Mouse (Mus musculus) stomach, postnatal 0 days (tissue): Measurements from ENCODE around the gene Rimbp2. TPM values are rescaled to one million over a fixed set of nuclear protein-coding genes. Genes with fewer than 3 reads are reported as not detected.

Experiments used
- ATAC-seq: fragments of 200-750 bp; cut with Nextera tagmentation; 2 replicates; pipeline ENCODE4 v1.8.0; 2017; ENCODE audit not compliant: low FRiP score, low TSS enrichment
- DNase-seq: peaks from one replicate; pipeline ENCODE4 v3.0.0-alpha.2; 2016; ENCODE audit warnings: low spot score
- H3K27ac ChIP-seq: fragments of 300-500 bp; sonication (generic); replicated peaks from 2 replicates; pipeline ENCODE4 v1.5.1; 2014; ENCODE audit warnings: mild to moderate bottlenecking, control low read depth
- H3K27me3 ChIP-seq: fragments of 300-500 bp; sonication (generic); 2 replicates; pipeline ENCODE4 v1.6.1; 2014; ENCODE audit warnings: low read length; ENCODE audit not compliant: control insufficient read depth, insufficient read depth
- H3K36me3 ChIP-seq: fragments of 300-500 bp; sonication (generic); 2 replicates; pipeline ENCODE4 v1.6.1; 2014; ENCODE audit warnings: low read length, mixed read lengths; ENCODE audit not compliant: control insufficient read depth, insufficient read depth
- H3K4me1 ChIP-seq: fragments of 300-500 bp; sonication (generic); replicated peaks from 2 replicates; pipeline ENCODE4 v1.6.1; 2014; ENCODE audit warnings: antibody characterized with exemption; ENCODE audit not compliant: control insufficient read depth, insufficient read depth
- H3K4me2 ChIP-seq: fragments of 300-500 bp; sonication (generic); replicated peaks from 2 replicates; pipeline ENCODE4 v1.6.1; 2014; ENCODE audit warnings: low read depth, mild to moderate bottlenecking, control low read depth, moderate library complexity
- H3K4me3 ChIP-seq: fragments of 300-500 bp; sonication (generic); 2 replicates; pipeline ENCODE4 v1.5.1; 2014; ENCODE audit warnings: low read depth, low read length, control low read depth
- H3K9ac ChIP-seq: fragments of 300-500 bp; sonication (generic); 2 replicates; pipeline ENCODE4 v1.6.1; 2014; ENCODE audit warnings: mild to moderate bottlenecking, low read length, control low read depth, mixed read lengths
- H3K9me3 ChIP-seq: fragments of 300-500 bp; sonication (generic); 2 replicates; pipeline ENCODE4 v1.6.1; 2016; ENCODE audit warnings: low read length; ENCODE audit not compliant: control insufficient read depth
- CTCF ChIP-seq: IDR thresholded peaks from 2 replicates; pipeline ENCODE4 v1.5.1; 2016; ENCODE audit warnings: antibody characterized with exemption, low read depth, mild to moderate bottlenecking, moderate library complexity
- EP300 ChIP-seq: optimal IDR thresholded peaks from 2 replicates; pipeline ENCODE3; 2016; ENCODE audit warnings: antibody characterized with exemption
- WGBS: fragments of 180-500 bp; shearing (Covaris S2); extraction: QIAGEN DNeasy Blood & Tissue Kit; methylation state at CpG from one replicate; pipeline ENCODE4 v1.1.7; 2014; 5-methylcytosine and 5-hydroxymethylcytosine counted together
- polyA plus RNA-seq: library from polyadenylated mRNA; unstranded; fragments of >200 nt; fragmentation: Nextera tagmentation; extraction: Ambion mirVana; gene quantifications from 2 replicates; pipeline ENCODE4 v1.2.1, GENCODE M21; 2015

The Rimbp2 gene
- polyA plus RNA-seq, 1 experiment from 2014 or later, result 0.17 TPM

GRCm38 (mm10) chr5:128715171-128715570 is 238.1 kb downstream of the Rimbp2 start:
- H3K27ac ChIP-seq, result no peak overlapping the region
- no peak overlapping the region for H3K4me2 ChIP-seq
- TF ChIP-seq CTCF (no peak), EP300 (no peak)
- no peaks in the 10 kb centered on the region for H3K9me3 ChIP-seq
- ATAC-seq (no peak), DNase-seq (no peak)
- no peaks in the 10 kb centered on the region for H3K4me1 ChIP-seq
- no peak overlapping the region for H3K9ac ChIP-seq
- 76% methylated on average over 16 of the region's 16 CpGs for WGBS
- H3K4me3 ChIP-seq, result no peak overlapping the region
- H3K27me3 ChIP-seq, result no peaks in the 10 kb centered on the region
- H3K36me3 ChIP-seq, result no peaks in the 10 kb centered on the region

GRCm38 (mm10) chr5:128711847-128712246 is 241.4 kb downstream of the Rimbp2 start:
- no peaks in the 10 kb centered on the region for H3K27me3 ChIP-seq
- no peaks in the 10 kb centered on the region for H3K4me1 ChIP-seq
- H3K4me2 ChIP-seq, result no peak overlapping the region
- ATAC-seq (no peak), DNase-seq (no peak)
- 76% methylated on average over 6 of the region's 6 CpGs for WGBS
- peak; percentile 63 for TF ChIP-seq CTCF
- TF ChIP-seq EP300, result no peak
- H3K4me3 ChIP-seq, result no peak overlapping the region
- no peak overlapping the region for H3K9ac ChIP-seq
- no peaks in the 10 kb centered on the region for H3K36me3 ChIP-seq
- H3K27ac ChIP-seq, result no peak overlapping the region
- H3K9me3 ChIP-seq, result no peaks in the 10 kb centered on the region

GRCm38 (mm10) chr5:128710596-128710995 is 242.7 kb downstream of the Rimbp2 start:
- ATAC-seq (no peak), DNase-seq (no peak)
- Histone ChIP-seq H3K9ac (no peak overlapping the region), H3K9me3 (no peaks in the 10 kb centered on the region), H3K27ac (no peak overlapping the region), H3K27me3 (no peaks in the 10 kb centered on the region), H3K4me3 (no peak overlapping the region), H3K4me1 (no peaks in the 10 kb centered on the region), H3K4me2 (no peak overlapping the region), H3K36me3 (no peaks in the 10 kb centered on the region)
- TF ChIP-seq EP300 (no peak), CTCF (no peak)
- 27% methylated on average over 8 of the region's 8 CpGs for WGBS

- Histone ChIP-seq H3K4me1 (no peaks in the 10 kb centered on the region), H3K9me3 (no peaks in the 10 kb centered on the region), H3K36me3 (no peaks in the 10 kb centered on the region), H3K4me3 (no peak overlapping the region), H3K27me3 (no peaks in the 10 kb centered on the region), H3K4me2 (no peak overlapping the region), H3K27ac (no peak overlapping the region), H3K9ac (no peak overlapping the region)
- ATAC-seq (no peak), DNase-seq (no peak)
- TF ChIP-seq CTCF (no peak), EP300 (no peak)
- 86% methylated on average over 5 of the region's 5 CpGs for WGBS
Measured at GRCm38 (mm10) chr5:128708929-128709328, 244.4 kb downstream of the Rimbp2 start.

Other genes starting within 250 kb of the Rimbp2 start
- 10.4 and 10.9 TPM in 2 replicates for gene Stx2, start 55.1 kb upstream of the Rimbp2 start, polyA plus RNA-seq
- gene Ran, start 66.6 kb upstream of the Rimbp2 start, polyA plus RNA-seq, result 226 and 257 TPM in 2 replicates
- 3.1 and 3.7 TPM in 2 replicates for gene Adgrd1, start 143.3 kb upstream of the Rimbp2 start, polyA plus RNA-seq